Mouse (Mus musculus) layer of hippocampus, adult 18-20 months (tissue): ENCODE measurements around the gene Ptbp1. TPM values are rescaled to one million over a fixed set of nuclear protein-coding genes. Genes with fewer than 3 reads are reported as not detected.
"Not testable (repeated sequence)": the region's sequence is repeated elsewhere in the genome, so short reads cannot be mapped to it uniquely, and the experiment has no call there.

Source experiments
- DNase-seq, 2 experiments: peaks; one replicate each; pipeline ENCODE4 v3.0.0; 2022; ENCODE audit warnings: low spot score in 2 of 2
- total RNA-seq, 2 experiments: library from RNA; stranded (reverse); gene quantifications; 2 replicates each; pipeline ENCODE4 v1.2.3; 2021

Ptbp1 gene
- total RNA-seq, 2 experiments from 2014 or later = 48.8 to 58.4 TPM

DNA sequence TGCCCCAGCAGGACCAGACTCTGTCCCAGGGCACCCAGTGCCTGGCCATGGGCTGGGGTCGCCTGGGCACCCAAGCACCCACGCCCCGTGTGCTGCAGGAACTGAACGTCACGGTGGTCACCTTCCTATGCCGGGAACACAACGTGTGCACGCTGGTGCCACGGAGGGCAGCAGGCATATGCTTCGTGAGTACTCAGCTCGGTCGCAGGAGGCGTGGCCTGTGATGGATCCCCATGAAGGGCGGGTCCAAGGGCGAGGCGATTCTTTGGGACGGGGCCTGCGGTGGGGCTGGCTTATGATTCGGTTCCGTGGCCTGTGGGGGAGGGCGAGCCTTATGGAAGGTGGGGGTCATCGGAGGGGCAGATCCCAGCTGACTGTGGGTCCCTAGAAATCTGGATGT lies 27.8 kb downstream of the Ptbp1 start:
- no peak for DNase-seq

DNA sequence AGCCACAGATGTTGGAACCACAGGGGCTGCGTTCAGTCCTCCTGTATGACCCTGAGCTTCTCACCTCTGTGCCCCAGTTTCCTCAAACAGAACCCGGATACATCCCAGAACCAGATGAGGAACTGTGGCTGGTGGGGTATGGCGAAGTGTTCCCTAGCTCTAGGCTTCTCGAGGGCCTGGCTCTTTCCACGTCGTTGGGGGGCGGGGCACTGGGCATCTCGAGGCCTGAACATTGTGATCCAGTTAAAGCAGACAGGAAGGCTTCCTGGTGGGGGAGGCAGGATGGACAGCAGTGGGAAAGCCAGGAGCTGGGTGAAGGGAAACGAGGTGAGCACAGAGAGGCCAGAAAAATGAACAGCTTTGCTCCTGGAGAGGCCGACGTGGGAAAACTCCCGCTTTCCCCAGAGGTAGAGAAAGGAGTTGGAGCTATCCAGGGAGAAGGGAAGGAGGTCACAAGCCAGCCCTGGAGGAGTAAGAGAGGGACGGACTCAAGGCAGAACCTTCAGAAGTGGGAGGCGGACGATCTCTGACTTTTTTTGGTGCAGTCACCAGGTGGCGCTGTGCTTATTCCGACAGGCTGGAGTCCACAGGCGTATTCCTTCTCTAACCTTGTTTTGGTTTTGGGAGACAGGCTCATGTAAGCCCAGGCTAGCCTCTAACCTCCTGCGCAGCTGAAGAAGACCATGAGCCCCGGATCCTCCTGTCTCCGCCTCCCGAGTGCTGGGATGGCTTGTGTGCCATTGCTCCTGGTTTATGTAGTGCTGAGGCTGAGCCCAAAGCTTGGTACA lies 29.3 kb downstream of the Ptbp1 start:
- peak; percentile 59 to 87 for DNase-seq

DNA sequence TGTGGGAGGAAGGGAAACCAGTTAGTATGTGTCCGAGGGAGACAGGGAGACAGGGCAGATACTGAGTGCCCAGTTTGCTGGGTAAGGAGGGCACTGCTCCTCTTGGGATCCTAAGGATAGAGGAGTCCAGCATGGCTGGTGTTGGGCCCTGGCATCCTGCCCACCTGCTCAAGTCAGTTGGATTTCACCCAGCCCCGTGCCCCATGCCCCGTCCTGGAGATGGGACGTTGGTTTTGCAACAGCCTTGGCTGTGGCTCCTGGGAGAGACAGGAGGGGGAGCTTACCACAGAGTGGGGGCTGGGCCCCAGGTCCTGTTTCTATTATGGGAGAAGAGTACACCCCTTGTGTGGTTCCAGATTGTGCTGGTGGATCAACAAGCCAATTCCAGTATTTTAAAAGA lies 30.2 kb downstream of the Ptbp1 start:
- no peak for DNase-seq

DNA sequence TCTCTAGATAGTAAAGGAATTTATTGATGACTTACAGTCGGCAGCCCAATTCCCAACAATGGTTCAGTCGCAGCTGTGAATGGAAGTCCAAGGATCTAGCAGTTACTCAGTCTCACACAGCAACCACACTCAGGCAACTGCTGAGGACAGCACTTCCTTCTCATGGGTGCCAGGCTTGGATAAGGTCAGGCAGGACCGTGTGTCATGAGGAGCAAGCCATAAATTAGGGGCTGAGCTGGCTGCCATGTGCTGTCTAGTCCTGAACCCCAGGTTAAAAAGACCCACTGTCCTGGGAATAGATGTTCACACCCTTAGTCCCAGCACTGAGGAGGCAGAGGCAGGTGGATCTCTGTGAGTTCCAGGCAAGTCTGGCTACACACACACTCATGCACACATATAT lies 30.7 kb downstream of the Ptbp1 start:
- not testable (repeated sequence) for DNase-seq

DNA sequence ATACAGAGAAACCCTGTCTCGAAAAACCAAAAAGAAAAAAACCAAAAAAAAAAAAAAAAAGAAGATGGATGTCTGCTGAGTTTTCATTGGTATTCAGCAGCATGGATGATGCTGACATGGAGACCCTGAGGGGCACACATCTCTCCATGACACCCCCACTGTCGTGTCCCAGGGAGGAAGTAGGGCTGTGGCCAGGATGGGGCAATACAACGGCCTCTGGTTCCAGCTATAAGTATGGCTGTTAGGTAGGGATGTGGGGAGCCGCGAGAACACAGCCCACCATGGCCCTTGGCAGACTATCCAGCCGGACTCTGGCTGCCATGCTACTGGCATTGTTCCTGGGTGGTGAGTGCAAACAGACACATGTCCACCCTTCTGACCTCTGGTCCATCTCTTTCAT lies 31.8 kb downstream of the Ptbp1 start, which contains the start of gene Elane:
Gene Elane (plus strand): TSS at position 194 of the 400 bp plus-strand sequence.
- DNase-seq = no peak

DNA sequence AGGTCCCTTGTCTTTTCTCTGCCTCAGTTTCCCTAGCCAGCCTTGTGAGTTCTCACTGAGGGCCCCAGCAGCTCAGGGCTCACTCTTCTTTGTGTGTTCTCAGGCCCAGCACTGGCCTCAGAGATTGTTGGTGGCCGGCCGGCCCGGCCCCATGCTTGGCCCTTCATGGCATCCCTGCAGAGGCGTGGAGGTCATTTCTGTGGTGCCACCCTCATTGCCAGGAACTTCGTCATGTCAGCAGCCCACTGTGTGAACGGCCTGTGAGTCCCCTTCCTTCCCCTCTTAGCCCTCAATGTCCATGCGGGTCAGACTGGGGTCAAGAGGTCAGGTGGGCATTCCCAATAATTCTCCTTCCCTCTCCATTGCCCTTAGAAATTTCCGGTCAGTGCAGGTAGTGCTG lies 32.4 kb downstream of the Ptbp1 start:
- no peak for DNase-seq

DNA sequence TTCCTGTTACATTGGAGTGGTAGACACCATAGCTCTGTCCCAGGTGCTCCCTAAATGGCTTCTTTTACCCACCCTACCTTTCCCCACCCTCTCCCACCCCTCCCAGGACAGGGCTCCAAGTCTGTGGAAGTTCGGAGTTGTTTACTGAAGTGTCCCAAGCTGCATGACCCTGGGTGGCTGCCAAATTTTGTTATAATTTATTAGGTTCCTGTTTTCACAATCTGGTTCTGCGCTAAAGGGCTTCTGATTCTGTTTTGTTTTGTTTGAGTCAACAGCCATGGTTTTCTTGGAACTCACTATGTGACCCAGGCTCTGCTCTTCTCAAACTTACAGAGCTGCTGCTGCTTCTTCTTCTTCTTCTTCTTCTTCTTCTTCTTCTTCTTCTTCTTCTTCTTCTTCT lies 35.2 kb downstream of the Ptbp1 start:
- DNase-seq = no peak

DNA sequence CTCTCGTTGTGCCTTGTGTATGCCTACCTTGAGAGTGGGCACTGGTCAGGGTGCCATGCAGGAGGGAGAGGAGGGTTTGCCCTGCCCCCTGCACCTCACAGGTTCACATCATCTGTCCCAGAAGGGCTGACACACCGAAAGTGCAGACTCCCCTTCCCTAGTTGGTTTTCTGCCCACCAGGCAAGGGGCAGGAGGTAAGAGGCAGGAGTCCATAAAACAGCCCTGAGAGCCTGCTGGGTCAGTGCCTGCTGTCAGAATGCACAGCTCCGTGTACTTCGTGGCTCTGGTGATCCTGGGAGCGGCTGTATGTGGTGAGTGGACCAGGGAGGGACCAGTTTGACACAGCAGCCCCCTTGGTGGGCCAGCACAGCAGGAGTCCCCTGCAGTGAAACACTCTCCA lies 36.4 kb downstream of the Ptbp1 start, which contains the start of gene Cfd:
Gene Cfd (plus strand): TSS at position 184 of the 400 bp plus-strand sequence.
- no peak for DNase-seq

DNA sequence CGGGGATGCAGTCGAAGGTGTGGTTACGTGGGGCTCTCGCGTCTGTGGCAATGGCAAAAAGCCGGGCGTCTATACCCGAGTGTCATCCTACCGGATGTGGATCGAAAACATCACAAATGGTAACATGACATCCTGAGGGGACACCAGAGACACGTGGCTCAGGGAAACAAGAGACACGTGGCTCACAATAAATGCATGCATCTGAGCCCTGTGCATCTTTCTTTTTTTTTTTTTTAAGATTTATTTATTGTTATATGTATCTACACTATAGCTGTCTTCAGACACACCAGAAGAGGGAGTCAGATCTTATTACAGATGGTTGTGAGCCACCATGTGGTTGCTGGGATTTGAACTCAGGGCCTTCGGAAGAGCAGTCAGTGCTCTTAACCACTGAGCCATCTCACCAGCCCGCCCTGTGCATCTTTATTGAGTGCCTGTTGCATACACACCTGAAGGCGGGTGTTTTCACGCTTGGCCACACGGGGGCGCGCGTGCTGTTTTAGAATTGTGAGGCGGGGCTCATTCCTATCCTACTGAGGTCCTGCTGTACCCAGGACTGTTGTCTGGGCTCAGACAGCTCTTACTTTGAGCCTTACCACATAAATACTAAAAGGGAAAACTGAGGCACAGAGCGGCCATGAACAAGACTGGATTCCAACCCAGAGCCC lies 38.4 kb downstream of the Ptbp1 start:
- DNase-seq = peak; percentile 68 to 84

DNA sequence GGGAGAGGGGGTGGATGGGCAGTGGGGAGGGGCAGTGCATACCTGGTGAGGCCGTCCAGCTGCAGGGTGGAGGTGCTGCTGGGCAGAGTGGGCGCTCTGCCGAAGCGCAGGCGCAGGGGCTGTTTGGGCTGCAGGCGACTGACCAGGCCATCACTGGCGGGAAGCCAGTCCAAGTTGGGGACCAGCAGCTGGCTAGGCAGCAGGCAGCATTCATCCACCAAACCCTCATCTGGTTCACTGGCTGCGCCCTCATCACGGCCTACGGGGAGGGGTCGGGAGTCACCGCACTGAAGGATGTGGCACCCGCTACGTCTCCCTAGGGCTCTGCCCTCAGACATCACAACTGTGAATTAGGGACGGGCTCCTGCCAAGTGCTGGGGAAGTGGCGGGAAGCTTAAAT lies 42.1 kb downstream of the Ptbp1 start:
- DNase-seq = no peak

DNA sequence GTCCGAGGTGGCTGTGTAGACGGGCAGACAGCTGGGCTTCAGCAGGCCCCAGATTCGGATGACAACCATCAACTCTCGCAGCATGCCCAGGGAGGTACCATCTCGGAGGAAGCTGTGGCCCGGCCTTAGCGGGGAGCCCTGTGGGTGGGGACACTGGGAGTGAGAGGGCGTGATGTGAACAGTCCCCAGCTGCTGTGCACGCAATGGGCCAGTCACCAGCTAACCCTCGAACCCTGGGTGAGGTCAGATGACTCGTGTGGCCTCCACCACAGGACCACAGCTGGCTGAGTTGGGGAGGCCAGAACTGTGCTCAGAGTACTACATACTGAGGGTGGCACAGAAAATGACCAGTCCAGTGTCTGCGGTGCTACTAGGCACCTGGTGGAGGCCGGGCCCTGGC lies 42.6 kb downstream of the Ptbp1 start:
- no peak for DNase-seq

DNA sequence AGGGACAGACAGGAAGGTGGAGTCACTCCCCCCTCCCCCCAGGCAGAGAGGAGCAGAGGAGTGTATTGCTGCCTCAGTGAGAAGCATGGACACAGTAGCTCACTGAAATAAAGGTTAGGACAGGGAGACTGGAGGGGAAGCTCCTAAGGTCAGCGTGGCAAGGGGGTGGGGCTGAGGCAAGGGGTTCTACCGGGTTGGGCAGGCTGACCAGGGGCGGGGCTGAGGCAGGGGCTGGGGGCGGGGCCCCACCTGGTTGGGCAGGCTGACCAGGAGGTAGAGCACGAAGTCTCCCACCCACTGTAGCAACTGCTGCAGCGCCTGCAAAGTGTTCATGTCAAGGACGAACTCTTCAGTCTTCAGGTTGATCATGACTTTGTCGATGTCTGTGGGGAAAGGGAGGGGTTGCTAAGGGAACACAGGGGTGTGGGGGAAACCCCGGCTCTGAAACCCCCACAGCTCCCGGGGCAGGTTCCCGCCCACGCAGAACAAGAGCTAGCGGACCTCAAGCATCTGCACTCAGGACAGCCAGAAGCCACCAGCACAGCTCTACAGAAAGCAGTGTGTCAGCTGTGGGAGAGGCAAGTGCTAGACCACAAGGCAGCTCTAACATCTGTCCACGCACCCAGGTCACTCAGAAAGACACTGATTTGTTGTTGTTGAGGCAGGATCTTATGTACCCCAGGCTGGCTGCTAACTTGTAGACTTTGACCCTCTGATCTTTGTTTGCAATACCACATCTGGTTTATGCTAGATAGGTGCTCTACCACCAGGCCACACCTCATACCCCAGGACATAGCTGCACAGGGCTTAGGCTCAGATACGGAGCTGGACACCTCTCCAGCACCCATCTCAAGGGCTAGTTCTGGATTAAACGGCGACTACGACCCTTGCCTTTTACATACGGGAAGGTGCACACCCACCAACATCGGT lies 43.4 kb downstream of the Ptbp1 start:
- DNase-seq = no peak

DNA sequence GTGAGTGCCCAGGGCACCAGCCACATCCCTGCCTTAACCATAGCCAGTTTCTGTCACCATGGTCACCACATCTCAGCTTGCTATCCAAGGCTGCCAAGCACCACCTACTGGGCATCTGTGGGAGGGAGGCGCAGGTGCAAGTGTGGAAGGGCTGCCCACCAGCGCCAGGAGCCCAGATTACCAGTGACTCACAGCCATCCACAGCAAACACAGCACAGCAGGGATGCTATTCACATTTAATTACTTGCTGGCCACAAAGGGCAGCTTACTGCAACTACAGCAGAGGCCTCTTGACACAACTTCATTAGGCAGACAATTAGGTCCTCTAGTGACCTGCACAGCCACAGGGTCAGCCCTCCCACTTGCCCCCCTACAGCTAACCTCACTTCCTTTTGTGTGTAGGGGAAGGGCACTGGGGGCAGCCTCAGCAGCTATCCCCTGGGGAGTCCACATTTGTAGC lies 46.8 kb downstream of the Ptbp1 start:
- peak; percentile 80 to 87 for DNase-seq

DNA sequence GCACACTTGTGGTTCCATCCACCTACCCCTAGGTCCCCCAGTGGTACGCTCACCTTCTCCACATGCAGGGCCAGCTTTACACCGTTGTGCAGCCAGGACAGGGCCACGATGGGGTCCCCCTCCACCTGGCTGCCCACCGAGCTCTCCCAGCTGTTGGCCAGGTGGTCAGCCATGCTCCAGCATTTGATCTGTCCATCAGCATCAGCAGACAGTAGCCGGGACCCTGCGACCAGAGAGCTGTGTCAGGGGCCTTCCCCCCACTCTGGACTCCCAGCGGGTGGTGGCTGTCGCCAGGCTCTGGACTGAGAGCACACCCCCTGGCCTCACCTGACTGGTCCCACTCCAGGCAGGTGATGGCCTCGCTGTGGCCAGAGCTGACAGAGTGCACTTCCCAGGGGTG lies 52.5 kb downstream of the Ptbp1 start:
- DNase-seq = no peak

DNA sequence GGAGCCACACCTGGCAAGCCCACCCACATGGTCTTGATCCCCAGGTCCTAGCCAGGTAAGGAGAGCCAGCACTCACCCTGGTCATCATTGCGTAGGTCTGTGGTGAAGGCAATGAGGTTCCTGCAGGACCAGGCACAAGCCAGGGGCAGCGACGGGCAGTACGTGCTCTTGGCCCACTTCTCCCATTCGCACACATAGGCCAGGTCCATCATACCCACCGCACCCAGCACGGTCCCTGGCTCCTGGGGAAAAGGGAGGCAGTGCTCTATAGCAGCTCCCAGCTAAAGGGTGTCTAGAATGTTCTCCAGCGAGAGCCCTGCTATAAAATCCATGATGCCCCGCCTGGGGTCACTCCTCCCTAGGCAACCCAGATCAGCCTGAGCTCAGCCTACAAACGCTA lies 53.2 kb downstream of the Ptbp1 start:
- no peak for DNase-seq

DNA sequence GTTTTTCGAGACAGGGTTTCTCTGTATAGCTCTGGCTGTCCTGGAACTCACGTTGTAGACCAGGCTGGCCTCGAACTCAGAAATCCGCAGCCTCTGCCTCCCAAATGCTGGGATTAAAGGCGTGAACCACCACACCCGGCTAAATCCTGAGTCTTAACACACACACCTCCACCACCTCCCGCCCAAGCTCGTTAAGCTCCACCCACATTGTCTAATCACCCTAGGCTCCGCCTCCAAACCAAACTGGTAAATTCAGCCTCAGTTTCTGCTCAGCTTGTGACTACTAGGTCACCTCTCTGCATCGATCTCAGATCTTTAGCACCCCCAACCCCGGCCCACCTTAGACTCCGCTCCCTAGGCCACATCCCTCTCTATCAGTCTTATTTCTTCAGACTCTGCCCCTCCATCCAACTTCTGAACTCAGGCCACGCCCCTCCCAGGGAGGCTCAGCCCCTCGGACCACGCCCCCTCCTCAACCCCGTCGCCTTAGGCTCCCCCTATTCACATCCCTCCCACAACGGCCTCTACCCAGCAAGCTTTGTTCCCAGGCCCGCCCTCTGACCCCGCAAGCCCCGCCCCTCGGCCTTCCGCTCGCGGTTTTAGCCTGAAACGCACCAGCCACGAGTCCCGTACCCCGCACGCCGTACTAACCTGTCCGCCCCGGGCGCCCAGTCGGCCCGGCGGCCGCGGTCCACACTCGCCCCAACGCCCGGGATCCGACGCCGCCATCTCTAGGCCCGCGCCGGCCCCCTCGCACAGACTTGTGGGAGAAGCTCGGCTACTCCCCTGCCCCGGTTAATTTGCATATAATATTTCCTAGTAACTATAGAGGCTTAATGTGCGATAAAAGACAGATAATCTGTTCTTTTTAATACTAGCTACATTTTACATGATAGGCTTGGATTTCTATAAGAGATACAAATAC lies 54.2 kb downstream of the Ptbp1 start, which contains the start of gene Med16:
Gene Med16 (minus strand): TSS at position 757 of the 925 bp plus-strand sequence.
- DNase-seq = peak; percentile 94 to 96

DNA sequence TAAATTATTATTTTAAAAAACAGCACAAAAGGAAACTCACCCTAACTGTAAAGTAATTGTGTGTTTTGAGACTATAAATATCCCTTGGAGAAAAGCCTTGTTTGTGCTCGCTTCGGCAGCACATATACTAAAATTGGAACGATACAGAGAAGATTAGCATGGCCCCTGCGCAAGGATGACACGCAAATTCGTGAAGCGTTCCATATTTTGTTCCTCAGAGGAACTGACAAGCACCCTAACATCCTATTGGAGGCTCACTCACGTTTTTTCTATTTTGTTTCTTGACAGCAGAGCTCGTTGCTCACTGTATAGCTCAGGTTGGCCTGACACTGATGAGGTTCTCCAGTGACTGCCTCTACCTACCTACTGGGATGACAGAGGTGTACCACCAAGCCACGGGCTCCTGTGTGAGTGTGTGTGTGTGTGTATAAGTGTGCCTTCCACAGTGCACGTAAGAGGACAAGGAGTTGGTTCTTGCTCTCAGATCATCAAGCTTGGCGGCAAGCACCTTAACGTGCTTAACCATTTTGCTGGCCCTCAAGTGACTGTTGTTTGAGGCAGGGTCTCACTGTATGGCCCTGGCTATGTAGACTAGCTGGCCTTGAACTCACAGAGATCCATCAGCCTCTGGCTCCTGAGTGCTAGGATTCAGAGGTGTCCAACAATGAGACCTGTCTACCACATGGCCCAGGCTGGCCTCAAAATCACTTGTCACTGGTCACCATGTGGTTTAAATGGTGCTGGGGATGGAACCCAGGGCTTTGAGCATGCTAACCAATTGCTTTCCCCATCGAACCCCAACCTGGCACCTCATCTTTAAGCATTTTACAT lies 55.1 kb downstream of the Ptbp1 start:
- peak; percentile 45 to 80 for DNase-seq

DNA sequence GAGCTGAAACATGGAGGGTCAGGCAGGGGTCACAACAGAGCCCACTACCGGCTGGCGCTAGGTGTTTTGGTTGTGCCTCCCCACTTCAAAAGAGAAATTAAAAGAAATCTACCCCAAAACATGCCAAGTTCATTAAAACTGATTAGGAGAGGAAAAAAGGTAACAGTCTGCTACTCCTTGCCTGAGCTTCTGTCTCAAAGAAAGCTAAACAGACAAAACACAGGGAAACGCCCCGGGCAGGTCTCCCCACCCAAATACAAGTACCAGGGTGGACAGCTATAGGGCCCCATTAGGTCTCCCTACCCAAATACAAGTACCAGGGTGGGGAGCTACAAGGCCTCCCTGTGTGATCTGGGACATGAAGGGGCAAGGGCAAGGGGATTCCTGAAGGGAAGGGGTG lies 56.3 kb downstream of the Ptbp1 start, which contains the start of gene Gm26602:
Gene Gm26602 (plus strand): TSS at position 301 of the 400 bp plus-strand sequence.
- DNase-seq = no peak

DNA sequence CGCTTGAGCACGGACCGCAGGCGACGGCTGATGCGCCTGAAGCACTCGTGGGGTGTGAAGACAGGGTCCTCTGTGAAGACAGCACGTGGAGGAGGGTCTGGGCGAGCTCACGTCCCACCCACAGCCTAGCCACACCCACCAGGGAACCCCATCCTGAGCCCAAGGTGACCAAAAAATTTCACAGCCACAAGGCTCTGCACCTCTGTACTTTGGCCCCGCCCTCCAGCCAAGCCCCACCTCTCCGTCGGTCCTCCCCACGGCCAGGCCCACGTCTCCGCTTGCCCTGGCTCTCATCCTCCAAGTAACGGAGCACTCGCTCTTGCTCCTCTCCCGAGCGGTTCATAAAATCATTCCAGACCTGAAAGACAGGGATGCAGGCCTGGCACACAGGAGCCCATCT lies 58.2 kb downstream of the Ptbp1 start:
- DNase-seq = no peak
